Mouse (Mus musculus): ENCODE data around the gene Gm28042.
A peak's percentile ranks its signal among the peaks of the same experiment; 100 is the strongest.

The Gm28042 gene

DNA sequence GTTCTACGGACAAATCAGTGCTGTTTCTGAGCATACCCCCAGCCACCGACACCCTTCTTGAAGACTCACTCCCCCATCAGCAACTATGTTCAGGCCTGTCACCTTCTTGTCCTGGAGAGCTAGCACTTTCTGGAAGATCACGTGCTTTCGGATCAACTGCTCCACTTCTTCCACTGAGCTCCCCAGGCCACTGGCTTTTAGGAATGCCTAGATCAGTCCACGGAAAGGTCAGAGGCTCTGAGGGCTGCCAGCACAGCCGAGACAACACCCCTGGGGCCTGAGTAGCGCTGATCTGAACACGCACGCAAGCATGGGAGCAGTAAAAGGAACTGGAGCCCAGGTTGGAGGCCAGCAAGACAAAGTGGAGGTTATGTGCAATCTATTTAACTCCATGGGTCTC, 33.4 kb downstream of the Gm28042 start:
- DNase-seq: no peak

DNA sequence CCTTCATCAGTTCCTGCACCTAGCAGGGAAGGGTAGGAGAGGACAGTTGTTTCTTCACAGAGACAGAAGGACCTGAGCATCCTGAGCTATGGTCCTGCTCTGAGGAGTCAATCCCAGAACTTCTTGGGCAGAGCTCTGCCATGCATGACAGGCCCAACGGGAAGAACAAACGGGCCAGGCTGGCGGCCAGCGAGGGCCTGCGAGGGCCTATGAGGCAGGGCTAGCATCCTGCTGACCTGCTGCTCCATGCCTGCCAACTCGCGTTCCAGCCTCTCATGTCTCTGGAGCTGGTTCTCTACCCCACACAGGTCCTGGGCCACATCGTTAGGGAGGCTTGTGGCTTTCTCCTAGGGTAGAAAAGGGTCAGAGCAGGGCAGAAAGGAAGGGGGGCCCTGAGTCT, 35.0 kb downstream of the Gm28042 start:
- DNase-seq: no peak

DNA sequence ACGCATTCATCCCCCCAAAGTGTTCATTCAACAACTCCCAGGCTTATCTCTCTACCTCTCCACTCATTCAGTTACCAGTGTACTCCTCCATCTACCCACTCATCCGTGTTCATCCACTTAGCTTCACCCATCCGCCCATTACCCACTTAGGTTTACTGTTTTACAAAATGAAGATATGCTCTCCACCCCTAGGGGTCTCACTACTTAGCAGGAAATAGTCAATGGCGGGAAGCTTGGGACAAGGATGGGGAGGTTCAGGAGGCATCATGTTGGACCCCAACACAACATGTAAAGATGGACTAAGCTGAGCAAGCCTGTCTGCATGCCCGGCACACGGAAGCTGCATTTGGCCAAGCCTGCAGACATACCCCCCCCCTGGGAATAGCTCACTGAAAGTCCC, 37.3 kb downstream of the Gm28042 start:
- no peak for DNase-seq

DNA sequence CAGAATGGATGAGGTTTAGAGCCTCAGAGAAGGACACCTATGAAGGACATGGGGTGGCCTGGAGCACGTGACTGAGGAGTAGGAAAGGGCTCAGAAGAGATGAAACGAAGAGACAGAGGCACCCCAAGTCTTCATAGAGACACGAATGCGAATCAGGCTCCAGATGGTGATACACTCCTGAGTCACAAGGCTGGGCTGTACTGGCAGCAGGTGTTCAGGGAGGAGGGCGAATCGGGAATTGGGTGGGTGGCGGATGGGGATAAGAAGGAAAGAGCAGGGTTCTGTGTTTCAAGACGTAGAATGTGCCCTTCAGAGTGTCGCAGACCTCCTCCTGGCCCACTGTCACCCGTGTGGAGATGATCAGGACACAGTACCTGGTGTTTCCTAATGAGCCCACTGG, 38.0 kb downstream of the Gm28042 start:
- DNase-seq: no peak

DNA sequence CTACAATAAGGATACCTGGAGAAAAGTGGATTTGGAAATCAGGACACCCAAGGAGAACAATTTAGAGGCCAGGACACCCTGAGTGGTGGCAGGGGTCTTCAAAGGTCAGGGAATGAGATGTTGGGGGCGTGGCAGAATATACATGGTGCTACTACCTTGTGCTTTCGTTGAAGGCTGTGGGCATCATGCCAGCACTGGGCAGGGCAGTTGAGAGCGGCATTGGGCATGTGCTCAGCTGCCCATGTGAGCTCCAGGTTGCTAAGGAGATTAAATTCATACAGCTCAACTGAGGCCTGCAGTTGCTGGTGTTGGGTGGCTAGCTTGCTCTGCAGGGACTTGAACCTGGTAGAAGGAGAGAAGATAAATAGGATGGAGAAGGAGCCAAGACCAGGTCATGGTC, 38.9 kb downstream of the Gm28042 start:
- DNase-seq: peak; percentile 38 to 61

DNA sequence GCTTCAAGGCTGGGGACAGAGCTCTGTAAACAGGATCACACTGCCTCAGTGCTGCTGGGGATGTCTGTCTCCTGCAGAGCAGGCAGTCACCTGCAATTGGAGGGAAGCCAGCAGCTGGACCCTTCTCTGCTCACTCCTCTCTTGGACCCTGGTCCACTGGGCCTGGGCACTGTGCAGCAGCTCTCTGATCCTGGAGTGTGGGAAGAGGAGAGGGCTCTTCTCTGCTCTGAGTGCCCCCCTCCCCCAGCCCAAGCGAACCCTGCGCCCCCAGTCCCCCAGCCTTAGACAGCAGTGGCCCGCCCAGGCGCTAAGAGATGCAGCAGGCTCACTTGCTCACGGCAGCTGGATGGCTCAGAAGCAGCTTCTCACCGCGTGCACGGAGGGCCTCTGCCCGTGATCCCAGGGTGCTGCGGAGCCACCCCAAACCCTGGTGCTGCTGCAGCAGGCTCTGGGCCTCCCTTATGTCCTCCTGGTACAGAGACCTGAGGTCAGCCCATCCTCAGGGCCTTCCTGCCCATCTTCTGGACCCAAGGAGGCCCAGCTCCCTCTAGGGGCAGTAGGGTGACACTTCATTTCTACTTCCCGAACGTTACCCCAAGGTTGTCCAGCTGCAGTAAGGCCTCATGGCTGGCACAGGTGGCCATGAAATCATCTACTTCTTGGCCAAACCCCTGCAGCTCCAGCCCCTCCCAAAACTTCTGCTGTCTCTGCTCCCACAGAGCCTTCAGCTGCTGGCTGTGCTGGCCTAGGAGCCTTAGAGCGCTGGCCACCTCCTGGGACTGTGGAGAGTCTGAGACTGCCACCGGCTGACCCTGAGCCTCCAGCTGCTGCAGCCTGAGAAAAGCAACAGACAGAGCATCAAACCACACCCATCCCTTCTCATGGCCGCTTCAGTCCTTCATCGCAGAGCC, 41.5 kb downstream of the Gm28042 start:
- peak in 1 of 2 experiments; percentile 62 for DNase-seq

DNA sequence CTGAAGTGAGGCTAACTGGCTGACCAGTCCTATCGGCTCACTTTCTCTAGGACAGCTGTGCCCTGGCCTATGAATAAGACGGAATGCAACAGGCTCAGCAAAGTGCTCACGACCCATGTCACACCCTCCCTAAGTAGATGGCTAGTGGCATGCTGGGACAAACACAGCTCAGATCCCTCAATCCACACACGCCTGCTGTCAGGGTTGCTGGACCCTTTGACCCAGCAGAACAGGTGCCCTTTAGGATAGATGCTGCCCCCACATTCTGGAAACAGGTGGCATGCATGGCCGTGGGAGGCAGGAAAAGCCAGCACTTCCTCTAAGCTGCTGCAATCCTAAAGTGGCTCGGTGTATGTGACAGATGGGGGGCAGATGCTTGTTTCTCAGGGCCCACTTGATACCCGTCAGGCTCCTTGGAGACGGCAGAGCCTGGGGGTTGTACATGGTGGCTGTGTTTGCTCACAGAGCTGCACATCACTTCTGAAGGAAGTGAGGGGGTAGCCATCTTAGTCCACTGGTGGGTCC, 42.2 kb downstream of the Gm28042 start:
- DNase-seq: no peak

DNA sequence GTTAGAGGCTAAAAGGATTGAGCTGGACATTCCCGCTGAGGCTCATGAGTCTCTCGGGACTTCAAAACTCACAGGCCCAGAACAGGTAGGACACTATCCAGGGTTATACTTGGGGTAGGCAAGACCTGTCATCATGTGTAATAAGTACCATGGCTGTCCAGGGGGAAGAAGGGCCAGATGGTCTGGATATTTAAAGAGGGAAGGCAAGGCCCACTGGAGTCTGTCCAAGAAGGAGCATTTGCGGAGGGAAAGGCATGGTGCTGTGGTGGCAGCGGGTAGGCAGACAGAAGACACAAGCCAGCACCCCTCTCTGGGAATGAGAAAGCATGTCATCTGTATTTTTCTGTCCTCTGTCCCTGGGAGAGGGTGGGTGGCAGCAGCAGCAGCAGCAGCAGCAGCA, 46.8 kb downstream of the Gm28042 start:
- no peak for DNase-seq

DNA sequence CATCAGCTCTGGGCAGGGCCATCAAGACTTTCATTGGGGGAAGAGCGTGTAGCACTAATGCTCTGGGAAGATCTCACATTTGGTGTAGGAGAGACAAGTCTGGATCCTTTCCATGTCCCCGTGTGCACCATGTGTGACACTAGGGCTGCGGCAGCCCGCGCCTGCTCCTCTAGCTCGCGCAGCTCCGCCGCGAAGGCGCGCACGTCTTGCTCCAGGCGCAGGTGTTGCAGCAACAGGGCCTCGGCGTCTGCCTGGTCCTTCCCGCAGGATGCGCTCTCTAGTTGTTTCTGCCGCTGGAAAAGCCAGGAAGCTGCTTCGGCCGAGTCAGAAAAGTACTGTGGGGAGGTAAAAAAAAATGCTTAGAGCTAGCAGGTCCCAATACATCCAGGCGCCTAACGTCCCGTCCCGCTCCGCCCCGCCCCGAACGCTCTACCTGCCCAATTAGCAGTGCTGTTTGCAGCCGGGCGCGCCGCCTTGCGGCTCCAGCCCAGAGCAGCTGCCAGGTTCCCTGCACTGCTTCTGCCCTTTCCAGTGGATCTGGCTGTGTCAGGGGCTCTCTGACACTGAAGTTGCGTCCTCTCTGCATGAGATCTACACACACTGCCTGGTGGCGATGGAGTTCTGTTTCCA, 48.9 kb downstream of the Gm28042 start:
- peak; percentile 66 to 67 for DNase-seq

DNA sequence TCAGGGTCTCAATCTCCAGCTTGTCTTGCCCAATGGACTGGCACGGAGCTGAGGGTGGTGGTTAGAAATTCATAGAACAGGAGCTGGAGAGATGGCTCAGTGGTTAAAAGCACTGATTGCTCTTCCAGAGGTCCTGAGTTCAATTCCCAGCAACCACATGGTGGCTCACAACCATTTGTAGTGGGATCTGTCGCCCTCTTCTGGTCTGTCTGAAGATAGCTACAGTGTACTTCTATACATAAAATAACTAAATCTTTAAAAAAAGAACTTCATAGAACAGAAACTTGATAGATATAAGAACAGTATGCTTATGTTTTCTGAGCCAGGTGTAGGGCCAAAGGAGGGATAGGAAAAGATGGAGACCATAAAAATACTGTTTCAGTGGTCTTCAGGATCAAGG, 55.1 kb downstream of the Gm28042 start:
- DNase-seq: no peak

DNA sequence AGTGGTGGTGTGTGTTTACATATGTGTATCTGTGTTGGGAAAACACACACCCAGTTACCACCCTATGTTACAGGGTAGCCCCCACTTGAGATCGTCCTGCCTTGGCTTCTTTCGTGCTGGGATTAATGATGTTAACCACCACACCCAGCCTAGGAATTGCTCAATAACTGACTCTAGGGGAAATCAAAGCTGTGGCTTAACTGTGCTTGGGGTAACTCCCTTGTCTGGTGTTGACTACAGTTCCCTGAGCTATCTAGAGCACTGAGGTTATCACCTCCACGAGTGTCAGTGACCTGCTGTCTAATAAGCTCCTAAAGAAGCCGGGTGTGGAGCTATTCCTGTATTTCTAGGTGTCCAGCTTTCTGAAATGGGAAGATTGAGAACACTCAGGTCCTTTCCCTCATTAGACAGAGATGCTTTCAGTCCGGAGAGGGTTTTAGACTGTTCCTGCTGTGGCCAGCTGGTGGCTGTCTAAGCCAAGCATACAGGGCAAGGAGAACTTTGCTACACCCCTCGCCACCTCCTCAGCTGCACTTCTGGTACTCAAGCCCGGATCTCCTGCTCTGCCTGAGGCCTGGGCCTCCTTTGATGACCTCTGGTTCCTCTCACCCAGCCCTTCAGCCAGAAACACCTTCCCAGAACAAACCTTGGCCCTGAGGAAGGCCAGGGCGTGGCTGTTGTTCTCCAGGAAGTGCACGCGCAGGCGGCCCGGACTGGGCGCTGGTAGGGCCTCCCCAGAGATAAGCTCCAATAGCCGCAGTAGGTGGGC, 57.5 kb downstream of the Gm28042 start:
- DNase-seq: peak; percentile 71 to 76

DNA sequence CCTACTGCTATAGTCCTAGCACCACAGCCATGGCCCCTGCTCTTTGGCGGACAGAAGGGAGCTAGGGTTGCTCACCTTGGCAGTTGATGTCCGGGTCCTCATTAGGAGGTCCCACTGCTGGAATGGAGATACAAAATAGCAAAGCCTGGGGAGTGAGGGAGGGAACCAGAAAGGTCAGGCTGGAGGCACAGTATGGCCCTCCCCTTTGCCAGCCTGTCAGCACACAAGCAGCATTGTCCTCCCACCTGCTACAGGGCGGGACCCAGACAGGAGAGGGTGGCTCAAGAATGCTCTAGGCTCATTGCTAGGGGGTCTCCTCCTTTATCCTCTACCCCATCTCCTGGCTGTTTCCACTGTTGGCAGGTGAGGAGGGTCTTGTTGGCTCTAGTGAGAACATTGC, 58.7 kb downstream of the Gm28042 start:
- DNase-seq: no peak

DNA sequence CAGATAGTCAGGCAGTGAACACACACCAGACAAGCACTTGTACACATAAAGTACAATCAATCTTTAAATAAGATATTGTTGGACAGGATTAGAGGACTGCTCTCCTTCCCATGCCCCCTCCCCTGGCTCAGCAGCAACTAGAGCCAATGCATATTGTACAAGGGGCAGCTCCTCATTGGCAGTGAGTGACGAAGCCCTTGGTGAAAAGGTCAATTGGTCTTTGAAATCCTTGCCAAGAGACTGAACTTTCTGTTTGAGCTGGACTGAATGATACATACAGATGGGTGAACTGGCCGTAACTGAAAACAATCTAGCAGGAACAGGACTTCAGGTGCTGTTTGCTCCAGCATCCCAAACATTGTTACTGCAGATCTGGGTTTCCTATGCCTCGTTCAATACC, 60.1 kb downstream of the Gm28042 start:
- DNase-seq: no peak

DNA sequence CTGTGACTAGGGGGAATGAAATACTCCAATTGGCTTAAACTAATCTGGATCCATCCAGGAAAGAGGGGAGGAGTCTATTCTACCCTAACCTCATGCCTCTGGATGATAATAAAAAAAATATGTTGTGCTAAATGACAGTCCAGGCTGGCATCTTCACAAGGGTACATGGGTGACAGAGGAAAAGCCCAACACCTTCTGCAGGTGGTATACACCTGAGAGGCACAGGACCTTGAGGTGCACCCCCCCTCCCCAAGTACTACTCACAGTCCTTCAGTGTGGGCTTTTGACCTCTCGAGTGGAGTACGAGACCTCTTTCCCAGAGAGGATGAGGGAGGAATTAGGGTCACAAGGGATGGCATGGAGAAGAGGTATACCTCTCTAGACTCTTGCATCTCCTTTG, 60.6 kb downstream of the Gm28042 start:
- DNase-seq: no peak

DNA sequence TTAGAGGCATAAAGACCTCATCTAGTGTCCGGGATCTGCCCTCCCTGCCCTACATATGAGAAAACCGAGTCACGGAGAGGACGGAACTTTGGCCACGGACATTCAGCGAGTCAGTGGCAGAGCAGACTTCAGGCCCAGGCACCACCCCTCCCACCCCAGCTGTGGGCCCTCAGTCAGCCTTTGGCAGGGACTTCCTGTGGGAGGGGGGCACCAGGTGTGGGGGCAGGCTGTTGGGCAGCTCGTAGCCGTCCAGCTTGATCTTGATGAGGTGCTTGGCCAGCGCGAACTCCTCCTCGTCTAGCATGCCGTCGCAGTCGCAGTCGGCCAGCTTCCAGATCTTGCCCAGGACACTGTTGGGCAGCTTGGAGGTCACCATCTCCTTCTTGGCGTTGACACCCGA, 63.7 kb downstream of the Gm28042 start:
- DNase-seq: no peak

Measured in lung, postnatal 4 days (tissue).